ENCODE assay signal across 8 mouse cellular contexts in the genomic region with DNA sequence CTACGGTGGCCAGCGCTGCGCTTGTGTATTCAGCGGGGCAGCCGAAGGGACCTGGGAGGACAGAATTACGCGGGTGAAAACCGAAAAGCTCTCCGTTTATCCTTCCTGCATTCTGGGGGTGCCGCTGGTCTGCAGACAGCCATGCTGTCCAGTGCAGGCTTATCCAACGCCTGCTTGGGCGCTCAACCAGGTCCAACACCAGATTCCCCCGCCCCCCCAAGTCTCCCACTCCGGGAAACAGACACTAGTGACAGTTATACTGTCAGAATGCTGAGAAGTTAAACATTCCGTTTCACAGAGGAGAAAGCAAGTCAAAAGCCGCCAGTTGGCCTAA. TPM values are rescaled to one million over a fixed set of nuclear protein-coding genes. Genes with fewer than 3 reads are reported as not detected.
DNase-seq lines count a peak whose midpoint lies in the region; ATAC-seq and TF ChIP-seq lines count a peak whose summit lies in the region.

No protein-coding gene starts in this region.

- peaks cover 27% of the 10 kb centered on the region for H3K79me2 ChIP-seq in C2C12 (ENCODE audit: control insufficient read depth, insufficient read depth)

- no peak for TF ChIP-seq CTCF in C2C12 (IDR thresholded peaks at IDR 0.05; ENCODE audit: control insufficient read depth, insufficient read depth, insufficient read length)
- no peak for TF ChIP-seq CTCF in liver, embryonic 14.5 days (IDR thresholded peaks at IDR 0.05; ENCODE audit: low read depth)

- peak overlapping the region; percentile 76 for H3K4me2 ChIP-seq in forebrain, embryonic 13.5 days
- peak overlapping the region; percentile 98 for H3K4me2 ChIP-seq in liver, embryonic 14.5 days (ENCODE audit: low read depth)

- no peak for ATAC-seq in forebrain, embryonic 13.5 days
- no peak for ATAC-seq in liver, embryonic 14.5 days (ENCODE audit: insufficient read depth)

- peaks cover 20% of the 10 kb centered on the region for H3K79me3 ChIP-seq in C2C12 (ENCODE audit: low read depth)

- H3K27me3 ChIP-seq in heart, embryonic 10.5 days (ENCODE audit: insufficient read depth, poor library complexity, severe bottlenecking) = no peaks in the 10 kb centered on the region
- H3K27me3 ChIP-seq in C2C12 (ENCODE audit: control insufficient read depth, insufficient read depth, insufficient read length) = no peaks in the 10 kb centered on the region
- no peaks in the 10 kb centered on the region for H3K27me3 ChIP-seq in forebrain, embryonic 13.5 days
- no peaks in the 10 kb centered on the region for H3K27me3 ChIP-seq in liver, embryonic 14.5 days (ENCODE audit: control insufficient read depth, insufficient read depth, low read length)

- H3K9ac ChIP-seq in forebrain, embryonic 13.5 days = peak overlapping the region; percentile 67
- H3K9ac ChIP-seq in liver, embryonic 14.5 days (replicated peaks) = peak overlapping the region; percentile 92

- peak overlapping the region; percentile 69 for H3ac ChIP-seq in C2C12 (ENCODE audit: control insufficient read depth, insufficient read length, low read depth)

- WGBS in heart, embryonic 10.5 days = under 1% methylated on average over 16 of the region's 16 CpGs
- 0% methylated on average over 16 of the region's 16 CpGs for WGBS in forebrain, embryonic 13.5 days
- under 1% methylated on average over 16 of the region's 16 CpGs for WGBS in liver, embryonic 14.5 days (ENCODE audit: insufficient replicate concordance)

- peaks cover 20% of the 10 kb centered on the region for H3K36me3 ChIP-seq in heart, embryonic 10.5 days
- H3K36me3 ChIP-seq in C2C12 (ENCODE audit: control insufficient read depth, insufficient read depth) = peaks cover 25% of the 10 kb centered on the region
- H3K36me3 ChIP-seq in forebrain, embryonic 13.5 days (ENCODE audit: poor library complexity, severe bottlenecking) = peaks cover 15% of the 10 kb centered on the region
- H3K36me3 ChIP-seq in liver, embryonic 14.5 days (replicated peaks; ENCODE audit: control insufficient read depth, insufficient read depth, low read depth) = peaks cover 14% of the 10 kb centered on the region

- peak overlapping the region; percentile 94 for H3K27ac ChIP-seq in heart, embryonic 10.5 days
- H3K27ac ChIP-seq in forebrain, embryonic 13.5 days = peak overlapping the region; percentile 77
- peak overlapping the region; percentile 92 for H3K27ac ChIP-seq in liver, embryonic 14.5 days

- no peak for TF ChIP-seq EP300 in liver, embryonic 14.5 days (IDR thresholded peaks at IDR 0.05; ENCODE audit: low read depth)

- H3K9me3 ChIP-seq in heart, embryonic 10.5 days = no peaks in the 10 kb centered on the region
- H3K9me3 ChIP-seq in forebrain, embryonic 13.5 days (replicated peaks) = no peaks in the 10 kb centered on the region
- no peaks in the 10 kb centered on the region for H3K9me3 ChIP-seq in liver, embryonic 14.5 days (ENCODE audit: control insufficient read depth, low read length)

- no peak for DNase-seq in heart, embryonic 10.5 days (ENCODE audit: low spot score)
- no peak for DNase-seq in heart, adult 11 months
- no peak for DNase-seq in liver, embryonic 14.5 days (ENCODE audit: low read depth in 3 of 3, low spot score in 3 of 3)
- no peak for DNase-seq in retina, postnatal 1 day
- DNase-seq in right cerebral cortex, adult 18-20 months = no peak
- DNase-seq in kidney, postnatal 36 days = no peak

- 0 out of 2 replicates have a peak, but pooled peaks cover 7% of the 10 kb centered on the region for H3K4me1 ChIP-seq in heart, embryonic 10.5 days
- H3K4me1 ChIP-seq in forebrain, embryonic 13.5 days = peaks cover 23% of the 10 kb centered on the region
- H3K4me1 ChIP-seq in liver, embryonic 14.5 days (replicated peaks; ENCODE audit: control insufficient read depth in 2 of 2, insufficient read depth in 2 of 2, low read length in 1 of 2) = peaks cover 0 to 7% of the 10 kb centered on the region in 2 experiments; a peak in 3 of 4 replicates

- H3K4me3 ChIP-seq in heart, embryonic 10.5 days = peak overlapping the region; percentile 72
- peak overlapping the region; percentile 34 for H3K4me3 ChIP-seq in C2C12 (ENCODE audit: insufficient read depth, poor library complexity, severe bottlenecking)
- peak overlapping the region; percentile 84 for H3K4me3 ChIP-seq in forebrain, embryonic 13.5 days
- peak overlapping the region; percentile 70 to 92 for H3K4me3 ChIP-seq in liver, embryonic 14.5 days (ENCODE audit: insufficient read depth in 1 of 2, low read depth in 2 of 2, low read length in 2 of 2)

TF ChIP-seq in C2C12, 6 proteins besides CTCF, POLR2A, EP300 and RAD21:
- TF ChIP-seq MYOG (IDR thresholded peaks at IDR 0.05; ENCODE audit: control insufficient read depth, extremely low read depth, insufficient read length) (no peak), FOSL1 (IDR thresholded peaks at IDR 0.05; ENCODE audit: insufficient read depth, low read length, poor library complexity, severe bottlenecking) (no peak), USF1 (IDR thresholded peaks at IDR 0.05; ENCODE audit: low read depth) (no peak), MAX (IDR thresholded peaks at IDR 0.05) (no peak), CEBPB (IDR thresholded peaks at IDR 0.05; ENCODE audit: low read depth) (no peak), MYOD1 (IDR thresholded peaks at IDR 0.05; ENCODE audit: control insufficient read depth, insufficient read length, low read depth) (no peak)

RNA-seq across cellular contexts. Expression of a gene that starts 24.5 kb away (rescaled TPM):
- 6.2 and 6.5 TPM in 2 replicates for polyA plus RNA-seq in heart, embryonic 10.5 days (2016; fragmentation: Nextera tagmentation; extraction: Ambion mirVana)
- polyA plus RNA-seq in C2C12 (2012; fragmentation: generic; extraction: Trizol) = 1.5 TPM
- polyA plus RNA-seq in forebrain, embryonic 13.5 days (2015; fragmentation: Nextera tagmentation; extraction: Ambion mirVana) = 12.4 and 13.6 TPM in 2 replicates
- 2.3 and 3.8 TPM in 2 replicates for polyA plus RNA-seq in liver, embryonic 14.5 days (2012; rRNA removed)
- 5.8 and 6.0 TPM in 2 replicates for polyA plus RNA-seq in liver, embryonic 14.5 days (2014; fragmentation: Nextera tagmentation; extraction: Ambion mirVana)

RNA-seq across cellular contexts. Expression of a gene that starts 40.9 kb away (rescaled TPM):
- 78.4 and 96.1 TPM in 2 replicates for polyA plus RNA-seq in heart, embryonic 10.5 days (2016; fragmentation: Nextera tagmentation; extraction: Ambion mirVana)
- polyA plus RNA-seq in C2C12 (2012; fragmentation: generic; extraction: Trizol) = 66.9 TPM
- 128 and 131 TPM in 2 replicates for polyA plus RNA-seq in forebrain, embryonic 13.5 days (2015; fragmentation: Nextera tagmentation; extraction: Ambion mirVana)
- polyA plus RNA-seq in liver, embryonic 14.5 days (2012; rRNA removed) = 10.7 and 24.3 TPM in 2 replicates
- 47.0 and 53.4 TPM in 2 replicates for polyA plus RNA-seq in liver, embryonic 14.5 days (2014; fragmentation: Nextera tagmentation; extraction: Ambion mirVana)

RNA-seq across cellular contexts. Expression of a gene that starts 57.4 kb away (rescaled TPM):
- polyA plus RNA-seq in heart, embryonic 10.5 days (2016; fragmentation: Nextera tagmentation; extraction: Ambion mirVana) = 0.06 and 0.16 TPM in 2 replicates
- polyA plus RNA-seq in C2C12 (2012; fragmentation: generic; extraction: Trizol) = 0.04 TPM
- 0.22 and 0.34 TPM in 2 replicates for polyA plus RNA-seq in forebrain, embryonic 13.5 days (2015; fragmentation: Nextera tagmentation; extraction: Ambion mirVana)
- 0.02 and 0.08 TPM in 2 replicates for polyA plus RNA-seq in liver, embryonic 14.5 days (2012; rRNA removed)
- polyA plus RNA-seq in liver, embryonic 14.5 days (2014; fragmentation: Nextera tagmentation; extraction: Ambion mirVana) = not detected in 2 replicates

Comparison
In these comparisons a context has a peak if more than half of its experiments do, and no peak if none do; other contexts are left out.
1. H3K4me3 ChIP-seq: peak in every context shown above with its lines; median percentile 84 in forebrain, embryonic 13.5 days; 81 in liver, embryonic 14.5 days; 72 in heart, embryonic 10.5 days; 34 in C2C12.